Mouse (Mus musculus): ENCODE results near the gene Brd3. TPM values are rescaled to one million over a fixed set of nuclear protein-coding genes. Genes with fewer than 3 reads are reported as not detected.

The Brd3 gene
- total and polyA plus RNA-seq, 3 experiments = 10.7 to 46.9 (median 38.7) TPM

GRCm38 (mm10) chr2:27487336-27488049 lies 20.0 kb downstream of the Brd3 start (continued):
- TF ChIP-seq ZNF384 (IDR thresholded peaks at IDR 0.05; ENCODE audit: low read depth, low read length) (peak; percentile 91), MYC (IDR thresholded peaks at IDR 0.05; ENCODE audit: low read depth, low read length) (peak; percentile 57), ZMIZ1 (IDR thresholded peaks at IDR 0.05; ENCODE audit: low read depth, low read length) (no peak)

DNA sequence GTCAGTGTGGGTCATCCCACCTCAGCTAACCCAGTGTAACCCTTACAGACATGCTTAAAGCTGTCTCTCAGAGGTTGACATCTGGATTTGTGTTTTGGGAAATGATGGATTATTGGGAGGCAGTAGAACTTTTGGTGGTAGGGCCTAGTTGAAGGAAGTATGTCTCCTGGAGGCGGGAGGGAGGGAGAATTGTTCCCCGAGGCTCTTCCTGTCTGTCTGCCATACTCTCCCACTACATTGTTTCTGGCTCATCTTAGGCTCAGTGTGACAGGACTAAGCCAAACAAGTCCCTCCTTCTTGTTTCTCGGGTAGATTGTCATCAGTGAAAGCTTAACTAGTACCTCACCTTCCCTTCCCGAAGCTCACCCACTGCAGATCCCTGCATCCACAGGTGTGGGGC lies 20.7 kb downstream of the Brd3 start:
- Histone ChIP-seq H3K4me3 (ENCODE audit: control insufficient read depth in 1 of 2, insufficient read depth in 1 of 2, low read depth in 2 of 2, low read length in 2 of 2) (0 out of 4 replicates have a peak overlapping the region, but pooled peaks of 1 of the 2 experiments have one; percentile 7), H3K9me3 (replicated peaks; ENCODE audit: insufficient read depth, low read length) (no peaks in the 10 kb centered on the region), H3K27me3 (ENCODE audit: control insufficient read depth in 1 of 2, insufficient read depth in 2 of 2, low read length in 2 of 2) (no peaks in the 10 kb centered on the region), H3K36me3 (ENCODE audit: control insufficient read depth in 1 of 2, insufficient read depth in 2 of 2, low read length in 2 of 2) (peaks cover 0 to 29% of the 10 kb centered on the region in 2 experiments; a peak in 2 of 4 replicates), H3K9ac (ENCODE audit: control insufficient read depth, low read depth, low read length, poor library complexity, severe bottlenecking) (0 out of 2 replicates have a peak overlapping the region, but pooled peaks have one; percentile 3), H3K79me2 (ENCODE audit: control insufficient read depth, insufficient read depth, low read length, poor library complexity) (no peaks in the 10 kb centered on the region), H3K4me1 (ENCODE audit: control insufficient read depth in 1 of 2, insufficient read depth in 2 of 2, low read length in 2 of 2) (peaks cover 26 to 43% of the 10 kb centered on the region in 2 experiments), H3K27ac (ENCODE audit: control insufficient read depth, low read depth, low read length) (peak overlapping the region; percentile 91)
- TF ChIP-seq ZNF384 (IDR thresholded peaks at IDR 0.05; ENCODE audit: low read depth, low read length) (no peak), EP300 (IDR thresholded peaks at IDR 0.05; ENCODE audit: low read depth in 1 of 2, low read length in 2 of 2) (no peak), MAFK (IDR thresholded peaks at IDR 0.05; ENCODE audit: borderline replicate concordance, low read depth, low read length) (no peak), MEF2A (IDR thresholded peaks at IDR 0.05; ENCODE audit: extremely low read depth, insufficient replicate concordance, low read depth, low read length, poor library complexity, severe bottlenecking) (no peak), SMC3 (IDR thresholded peaks at IDR 0.05; ENCODE audit: low read depth, low read length) (no peak), GATA1 (IDR thresholded peaks at IDR 0.05; ENCODE audit: low read depth, low read length) (no peak), ZC3H11A (IDR thresholded peaks at IDR 0.05; ENCODE audit: low read depth, low read length) (no peak), CTCF (IDR thresholded peaks at IDR 0.05 in 2 of 3, conservative IDR thresholded peaks at IDR 0.05 in 1 of 3; ENCODE audit: control insufficient read depth in 1 of 3, insufficient read depth in 1 of 3, low read depth in 2 of 3, low read length in 3 of 3, poor library complexity in 1 of 3, severe bottlenecking in 1 of 3) (no peak), ZKSCAN1 (IDR thresholded peaks at IDR 0.05; ENCODE audit: low read depth, low read length) (no peak), MYB (IDR thresholded peaks at IDR 0.05; ENCODE audit: low read depth, low read length) (no peak), POLR2AphosphoS2 (IDR thresholded peaks at IDR 0.05; ENCODE audit: low read length) (no peak), MYC (IDR thresholded peaks at IDR 0.05; ENCODE audit: low read depth, low read length) (no peak), TCF12 (IDR thresholded peaks at IDR 0.05; ENCODE audit: low read depth, low read length) (no peak), CHD1 (IDR thresholded peaks at IDR 0.05; ENCODE audit: low read depth, low read length) (no peak), KAT2A (conservative IDR thresholded peaks at IDR 0.05; ENCODE audit: low read depth, low read length) (no peak), SIN3A (IDR thresholded peaks at IDR 0.05; ENCODE audit: low read length) (no peak), MXI1 (IDR thresholded peaks at IDR 0.05; ENCODE audit: low read depth, low read length) (no peak), UBTF (IDR thresholded peaks at IDR 0.05; ENCODE audit: borderline replicate concordance, insufficient read depth, low read depth, low read length) (no peak), NRF1 (IDR thresholded peaks at IDR 0.05; ENCODE audit: insufficient read depth, low read depth, low read length, poor library complexity, severe bottlenecking) (no peak)
- peak; percentile 51 for DNase-seq (ENCODE audit: low read depth, low spot score)

Data from MEL (cell line).